Mouse (Mus musculus) liver, adult 2 months (tissue): ENCODE results near the gene Tmem107.

Experiments
- CTCF ChIP-seq: fragments of 200-500 bp; IDR thresholded peaks from 2 replicates; pipeline ENCODE4 v1.5.1; 2011; ENCODE audit warnings: low read depth, low read length, control low read depth
- POLR2A ChIP-seq: fragments of 200-500 bp; IDR thresholded peaks from 2 replicates; pipeline ENCODE4 v1.6.1; 2011; ENCODE audit warnings: low read length, control low read depth; ENCODE audit not compliant: insufficient read depth; ENCODE audit errors: extremely low read depth

DNA sequence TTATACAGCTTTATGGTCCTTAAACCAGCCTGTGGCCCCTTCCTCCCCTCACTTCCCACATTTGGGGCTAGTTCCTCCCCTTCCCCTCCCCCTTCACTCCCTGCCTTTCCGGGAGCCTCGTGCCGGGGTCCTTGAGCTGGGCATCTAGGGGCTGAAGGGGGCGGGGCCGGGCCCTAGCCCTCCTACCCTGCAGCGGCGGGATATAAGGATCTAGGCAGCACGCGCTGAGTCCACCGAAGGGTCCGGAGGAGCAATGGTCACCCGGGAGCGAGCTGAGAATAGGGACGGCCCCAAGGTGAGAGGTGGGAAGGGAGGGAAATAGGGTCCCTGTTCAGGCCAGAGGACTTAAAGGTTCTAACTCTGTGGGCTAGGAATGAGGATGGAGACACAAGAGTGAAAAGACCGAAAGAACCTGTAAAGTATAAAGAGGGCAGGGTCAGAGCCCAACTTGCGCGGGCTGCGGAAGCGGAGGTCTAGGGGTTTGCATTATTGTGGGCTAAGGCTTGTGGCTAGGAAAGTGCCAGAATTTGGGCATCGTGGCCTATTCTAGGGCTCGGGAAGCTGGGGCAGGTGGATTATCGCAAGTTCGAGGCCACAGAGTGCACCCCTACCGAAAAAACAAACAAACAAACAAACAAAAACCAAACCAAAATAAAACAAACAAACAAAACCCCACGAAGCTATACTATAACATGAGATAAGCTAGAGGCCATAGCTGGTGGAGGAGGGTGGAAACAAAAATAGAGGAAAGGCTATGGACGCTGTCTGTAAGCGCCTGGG lies 49.8 kb downstream of the Tmem107 start, which contains the start of gene Hes7:
- TF ChIP-seq CTCF, result no peak
- TF ChIP-seq POLR2A, result no peak
